Mouse (Mus musculus) induced T-regulatory cell, adult 2 months (primary cell): ENCODE measurements at regions not wholly inside any gene's neighbourhood (a gene's known extent, or its start where the extent isn't known, plus 50 kb on each side); places are given as distances from the start of the nearest gene placed in this dataset.
"Not testable (repeated sequence)": the region's sequence is repeated elsewhere in the genome, so short reads cannot be mapped to it uniquely, and the experiment has no call there.

ENCODE experiments used
- DNase-seq: peaks from one replicate; pipeline ENCODE4 v3.0.0-alpha.2; 2012; ENCODE audit warnings: low read depth

GRCm38 (mm10) chr12:82056782-82057611, 112.1 kb upstream of the Sipa1l1 start:
- not testable (repeated sequence) for DNase-seq

GRCm38 (mm10) chr12:82064986-82065385, 104.1 kb upstream of the Sipa1l1 start:
- DNase-seq, result no peak

- peak; percentile 48 for DNase-seq
Measured at GRCm38 (mm10) chr12:82066860-82067259, 102.3 kb upstream of the Sipa1l1 start.

GRCm38 (mm10) chr12:82069621-82070020, 99.5 kb upstream of the Sipa1l1 start:
- DNase-seq, result no peak

GRCm38 (mm10) chr12:82072810-82073465, 96.2 kb upstream of the Sipa1l1 start:
- DNase-seq, result no peak

GRCm38 (mm10) chr12:82075479-82076221, 93.5 kb upstream of the Sipa1l1 start:
- DNase-seq, result no peak

- DNase-seq, result no peak
Measured at GRCm38 (mm10) chr12:82076766-82077165, 92.4 kb upstream of the Sipa1l1 start.

- no peak for DNase-seq
Measured at GRCm38 (mm10) chr12:82077945-82078344, 91.2 kb upstream of the Sipa1l1 start.

GRCm38 (mm10) chr12:82078740-82079139, 90.4 kb upstream of the Sipa1l1 start:
- no peak for DNase-seq

- no peak for DNase-seq
Measured at GRCm38 (mm10) chr12:82080196-82080880, 88.8 kb upstream of the Sipa1l1 start.

GRCm38 (mm10) chr12:82082596-82082995, 86.5 kb upstream of the Sipa1l1 start:
- DNase-seq, result peak; percentile 5

- DNase-seq, result no peak
Measured at GRCm38 (mm10) chr12:82085771-82086400, 83.2 kb upstream of the Sipa1l1 start.

- DNase-seq, result no peak
Measured at GRCm38 (mm10) chr12:82086441-82086840, 82.7 kb upstream of the Sipa1l1 start.

- peak; percentile 16 for DNase-seq
Measured at GRCm38 (mm10) chr12:82089288-82089687, 79.8 kb upstream of the Sipa1l1 start.

GRCm38 (mm10) chr12:82093317-82093716, 75.8 kb upstream of the Sipa1l1 start:
- no peak for DNase-seq

GRCm38 (mm10) chr12:82095396-82095795, 73.7 kb upstream of the Sipa1l1 start:
- no peak for DNase-seq

GRCm38 (mm10) chr12:82097126-82097525, 72.0 kb upstream of the Sipa1l1 start:
- DNase-seq, result no peak

- DNase-seq, result peak; percentile 10
Measured at GRCm38 (mm10) chr12:82097620-82098019, 71.5 kb upstream of the Sipa1l1 start.

GRCm38 (mm10) chr12:82104211-82104610, 64.9 kb upstream of the Sipa1l1 start:
- no peak for DNase-seq

GRCm38 (mm10) chr12:82105184-82106031, 63.7 kb upstream of the Sipa1l1 start:
- no peak for DNase-seq

- DNase-seq, result no peak
Measured at GRCm38 (mm10) chr12:82115766-82116165, 53.4 kb upstream of the Sipa1l1 start.
